Mouse (Mus musculus): ENCODE results near the gene Ace. TPM values are rescaled to one million over a fixed set of nuclear protein-coding genes. Genes with fewer than 3 reads are reported as not detected.

Ace gene
- total RNA-seq, 1 experiment, result 1.4 TPM

DNA sequence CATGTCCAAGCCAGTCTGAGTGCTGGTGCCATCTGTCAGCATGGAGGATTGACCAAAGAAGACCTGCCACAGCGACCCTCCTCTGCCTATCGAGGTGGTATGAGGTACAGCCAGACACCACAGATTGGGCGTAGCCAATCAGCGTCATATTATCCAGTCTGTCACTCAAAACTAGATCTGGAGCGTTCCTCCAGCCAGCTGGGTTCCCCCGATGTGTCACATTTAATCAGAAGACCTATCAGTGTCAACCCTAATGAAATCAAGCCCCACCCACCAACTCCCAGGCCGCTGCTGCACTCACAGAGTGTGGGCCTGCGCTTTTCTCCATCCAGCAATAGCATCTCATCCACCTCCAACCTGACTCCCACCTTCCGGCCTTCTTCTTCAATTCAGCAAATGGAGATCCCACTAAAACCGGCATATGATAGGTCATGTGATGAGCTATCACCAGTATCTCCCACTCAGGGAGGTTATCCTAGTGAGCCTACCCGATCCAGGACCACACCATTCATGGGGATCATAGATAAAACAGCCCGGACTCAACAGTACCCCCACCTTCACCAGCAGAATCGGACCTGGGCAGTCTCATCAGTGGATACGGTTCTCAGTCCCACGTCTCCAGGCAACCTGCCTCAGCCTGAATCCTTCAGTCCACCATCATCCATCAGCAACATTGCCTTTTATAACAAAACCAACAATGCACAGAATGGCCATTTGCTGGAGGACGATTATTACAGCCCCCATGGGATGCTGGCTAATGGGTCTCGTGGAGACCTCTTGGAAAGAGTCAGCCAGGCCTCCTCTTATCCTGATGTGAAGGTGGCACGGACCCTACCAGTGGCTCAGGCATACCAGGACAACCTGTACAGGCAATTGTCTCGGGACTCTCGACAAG lies 44.7 kb upstream of the Ace start:
- TF ChIP-seq HCFC1 (IDR thresholded peaks at IDR 0.05; ENCODE audit: borderline replicate concordance, insufficient read depth, low read length) (no peak), CHD2 (IDR thresholded peaks at IDR 0.05; ENCODE audit: low read depth, low read length) (no peak), MAFK (IDR thresholded peaks at IDR 0.05; ENCODE audit: insufficient read depth, low read depth, low read length) (no peak), ZNF384 (IDR thresholded peaks at IDR 0.05; ENCODE audit: low read depth, low read length) (no peak), ZC3H11A (IDR thresholded peaks at IDR 0.05; ENCODE audit: borderline replicate concordance, low read depth, low read length) (no peak)
- H3K27ac ChIP-seq (ENCODE audit: insufficient read depth, low read depth, low read length, poor library complexity, severe bottlenecking), result no peak overlapping the region
- no peak overlapping the region for H3K4me3 ChIP-seq (ENCODE audit: insufficient read depth in 1 of 2, low read depth in 1 of 2, low read length in 2 of 2, poor library complexity in 1 of 2, severe bottlenecking in 1 of 2)
- no peak for DNase-seq (ENCODE audit: low read depth, low spot score)
- H3K9me3 ChIP-seq (ENCODE audit: control insufficient read depth, insufficient read depth, low read depth, low read length), result no peaks in the 10 kb centered on the region
- no peak overlapping the region for H3K9ac ChIP-seq (ENCODE audit: insufficient read depth, low read depth, low read length, poor library complexity, severe bottlenecking)
- H3K4me1 ChIP-seq (ENCODE audit: control insufficient read depth in 2 of 2, insufficient read depth in 2 of 2, low read length in 2 of 2, poor library complexity in 1 of 2), result no peaks in the 10 kb centered on the region; a peak in 1 of 4 replicates
- in situ Hi-C loops (cut with MboI; ENCODE audit: low sequenced_read_pairs in 2 of 2, unreplicated experiment in 2 of 2), result loop anchor here in 1 of 2 experiments (25.0 kb wide), 1 partner anchor 561 kb away; no protein-coding TSS in a partner anchor
- no peaks in the 10 kb centered on the region for H3K36me3 ChIP-seq (ENCODE audit: control insufficient read depth, insufficient read depth, low read length, poor library complexity, severe bottlenecking)

DNA sequence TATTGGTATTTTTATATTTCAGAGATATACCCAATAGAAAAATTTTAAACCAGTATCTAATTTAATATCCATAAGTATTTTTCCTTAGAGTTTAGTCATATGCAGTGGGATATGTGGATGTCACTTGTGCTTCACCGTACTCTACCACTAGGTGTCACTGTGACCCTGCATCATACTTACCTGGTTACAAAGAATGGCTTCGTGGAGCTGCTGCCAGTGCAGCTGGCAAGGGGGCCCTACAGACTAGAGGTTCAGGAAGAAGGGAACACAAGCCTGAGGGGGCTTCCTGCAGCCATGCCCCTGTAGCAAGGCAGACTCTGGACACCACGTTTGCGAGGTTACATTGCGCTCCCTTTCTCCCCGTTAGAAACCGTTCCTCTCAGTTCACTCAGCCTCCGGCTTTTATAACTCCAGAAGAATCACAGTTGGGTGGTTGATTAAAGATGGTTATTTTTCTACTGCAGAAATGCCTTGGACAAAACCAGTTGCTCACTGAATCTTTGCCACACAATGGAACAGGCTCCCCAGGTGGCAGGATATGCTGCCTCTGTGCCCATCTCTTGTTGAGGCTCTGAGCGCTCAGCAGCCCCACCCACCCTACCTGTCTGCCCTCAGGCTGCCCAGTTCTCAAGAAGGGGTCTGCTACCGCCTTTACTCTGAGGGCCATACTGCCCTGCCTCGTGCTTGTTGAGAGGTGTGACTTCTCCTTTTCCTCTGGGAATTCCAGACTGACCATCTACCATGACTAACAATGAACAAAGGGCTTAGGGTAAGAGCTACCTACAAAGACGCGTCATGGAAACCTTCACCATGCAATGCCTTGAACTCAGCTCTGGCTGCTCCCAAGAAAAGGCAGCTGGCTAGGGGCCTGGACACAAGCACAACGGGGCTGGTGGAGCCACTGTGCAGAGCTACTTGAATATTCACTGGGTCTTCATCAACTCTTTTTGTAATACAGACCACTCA lies 40.4 kb upstream of the Ace start:
- no peak for DNase-seq (ENCODE audit: low read depth, low spot score)
- Histone ChIP-seq H3K27ac (ENCODE audit: insufficient read depth, low read depth, low read length, poor library complexity, severe bottlenecking) (no peak overlapping the region), H3K9me3 (ENCODE audit: control insufficient read depth, insufficient read depth, low read depth, low read length) (no peaks in the 10 kb centered on the region), H3K4me3 (ENCODE audit: insufficient read depth in 1 of 2, low read depth in 1 of 2, low read length in 2 of 2, poor library complexity in 1 of 2, severe bottlenecking in 1 of 2) (no peak overlapping the region), H3K4me1 (ENCODE audit: control insufficient read depth in 2 of 2, insufficient read depth in 2 of 2, low read length in 2 of 2, poor library complexity in 1 of 2) (no peaks in the 10 kb centered on the region; a peak in 1 of 4 replicates), H3K36me3 (ENCODE audit: control insufficient read depth, insufficient read depth, low read length, poor library complexity, severe bottlenecking) (no peaks in the 10 kb centered on the region), H3K9ac (ENCODE audit: insufficient read depth, low read depth, low read length, poor library complexity, severe bottlenecking) (no peak overlapping the region)
- in situ Hi-C loops (cut with MboI; ENCODE audit: low sequenced_read_pairs in 2 of 2, unreplicated experiment in 2 of 2), result no loop called here
- TF ChIP-seq ZC3H11A (IDR thresholded peaks at IDR 0.05; ENCODE audit: borderline replicate concordance, low read depth, low read length), result peak; percentile 95
- TF ChIP-seq ZNF384 (IDR thresholded peaks at IDR 0.05; ENCODE audit: low read depth, low read length), result no peak

DNA sequence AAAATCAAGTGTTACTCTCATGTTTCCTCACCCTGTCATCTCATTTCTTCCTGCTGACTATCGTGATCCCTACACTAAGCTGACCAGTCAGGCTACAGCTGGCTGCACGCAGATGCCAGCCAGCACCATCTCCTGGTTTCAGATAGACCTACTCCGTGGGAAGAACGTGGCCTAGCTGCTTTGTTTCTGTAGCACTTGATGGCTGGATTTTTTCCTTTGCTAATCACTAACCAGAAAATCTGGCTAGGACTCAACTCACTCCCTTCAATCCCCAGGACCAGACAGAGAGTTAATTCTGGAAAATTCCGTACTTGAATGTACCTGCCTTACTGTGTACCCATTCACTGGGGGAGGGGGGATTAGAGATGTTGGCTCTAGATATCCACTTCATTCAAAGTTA lies 39.6 kb upstream of the Ace start:
- H3K9me3 ChIP-seq (ENCODE audit: control insufficient read depth, insufficient read depth, low read depth, low read length), result no peaks in the 10 kb centered on the region
- DNase-seq (ENCODE audit: low read depth, low spot score), result no peak
- H3K27ac ChIP-seq (ENCODE audit: insufficient read depth, low read depth, low read length, poor library complexity, severe bottlenecking), result no peak overlapping the region
- no peaks in the 10 kb centered on the region for H3K36me3 ChIP-seq (ENCODE audit: control insufficient read depth, insufficient read depth, low read length, poor library complexity, severe bottlenecking)
- no peak overlapping the region for H3K9ac ChIP-seq (ENCODE audit: insufficient read depth, low read depth, low read length, poor library complexity, severe bottlenecking)
- no peak for TF ChIP-seq HCFC1 (IDR thresholded peaks at IDR 0.05; ENCODE audit: borderline replicate concordance, insufficient read depth, low read length)
- TF ChIP-seq MAFK (IDR thresholded peaks at IDR 0.05; ENCODE audit: insufficient read depth, low read depth, low read length), result no peak
- no peak for TF ChIP-seq ZNF384 (IDR thresholded peaks at IDR 0.05; ENCODE audit: low read depth, low read length)
- no peak for TF ChIP-seq ZC3H11A (IDR thresholded peaks at IDR 0.05; ENCODE audit: borderline replicate concordance, low read depth, low read length)
- TF ChIP-seq CHD2 (IDR thresholded peaks at IDR 0.05; ENCODE audit: low read depth, low read length), result no peak
- H3K4me1 ChIP-seq (ENCODE audit: control insufficient read depth in 2 of 2, insufficient read depth in 2 of 2, low read length in 2 of 2, poor library complexity in 1 of 2), result no peaks in the 10 kb centered on the region; a peak in 1 of 4 replicates
- no peak overlapping the region for H3K4me3 ChIP-seq (ENCODE audit: insufficient read depth in 1 of 2, low read depth in 1 of 2, low read length in 2 of 2, poor library complexity in 1 of 2, severe bottlenecking in 1 of 2)
- in situ Hi-C loops (cut with MboI; ENCODE audit: low sequenced_read_pairs in 2 of 2, unreplicated experiment in 2 of 2), result no loop called here

DNA sequence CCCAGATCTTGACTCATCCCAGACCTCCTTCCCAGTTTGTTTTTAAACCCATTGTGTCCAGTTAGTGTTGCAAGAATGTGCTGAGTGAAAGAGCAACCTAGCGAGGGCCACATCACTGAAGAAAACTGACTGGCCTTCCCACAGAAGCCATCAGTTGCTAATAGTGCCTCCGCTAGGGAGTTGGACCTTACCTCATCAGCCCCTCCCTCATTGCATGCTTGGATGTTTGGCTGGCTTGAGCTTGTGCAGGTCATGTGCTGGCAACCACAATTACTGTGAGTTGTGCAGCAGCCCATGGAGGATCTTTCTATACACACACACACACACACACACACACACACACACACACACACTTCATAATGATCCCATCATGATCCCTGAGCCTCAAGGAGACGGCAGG lies 36.4 kb upstream of the Ace start:
- H3K27ac ChIP-seq (ENCODE audit: insufficient read depth, low read depth, low read length, poor library complexity, severe bottlenecking), result no peak overlapping the region
- H3K9me3 ChIP-seq (ENCODE audit: control insufficient read depth, insufficient read depth, low read depth, low read length), result no peaks in the 10 kb centered on the region
- no peak for DNase-seq (ENCODE audit: low read depth, low spot score)
- no peak overlapping the region for H3K9ac ChIP-seq (ENCODE audit: insufficient read depth, low read depth, low read length, poor library complexity, severe bottlenecking)
- in situ Hi-C loops (cut with MboI; ENCODE audit: low sequenced_read_pairs in 2 of 2, unreplicated experiment in 2 of 2), result no loop called here
- TF ChIP-seq ZNF384 (IDR thresholded peaks at IDR 0.05; ENCODE audit: low read depth, low read length) (no peak), CHD2 (IDR thresholded peaks at IDR 0.05; ENCODE audit: low read depth, low read length) (no peak), HCFC1 (IDR thresholded peaks at IDR 0.05; ENCODE audit: borderline replicate concordance, insufficient read depth, low read length) (no peak), ZC3H11A (IDR thresholded peaks at IDR 0.05; ENCODE audit: borderline replicate concordance, low read depth, low read length) (no peak)
- H3K4me1 ChIP-seq (ENCODE audit: control insufficient read depth in 2 of 2, insufficient read depth in 2 of 2, low read length in 2 of 2, poor library complexity in 1 of 2), result peaks cover 0 to 3% of the 10 kb centered on the region in 2 experiments; a peak in 1 of 4 replicates
- no peak overlapping the region for H3K4me3 ChIP-seq (ENCODE audit: insufficient read depth in 1 of 2, low read depth in 1 of 2, low read length in 2 of 2, poor library complexity in 1 of 2, severe bottlenecking in 1 of 2)
- peaks cover 2% of the 10 kb centered on the region; the same call in 1 of the 2 replicates for H3K36me3 ChIP-seq (ENCODE audit: control insufficient read depth, insufficient read depth, low read length, poor library complexity, severe bottlenecking)
